Mouse (Mus musculus) liver, adult 2 months (tissue): ENCODE measurements at regions not wholly inside any gene's neighbourhood (a gene's known extent, or its start where the extent isn't known, plus 50 kb on each side); places are given as distances from the start of the nearest gene placed in this dataset.

Experiments
- CTCF ChIP-seq: fragments of 200-500 bp; IDR thresholded peaks from 2 replicates; pipeline ENCODE4 v1.5.1; 2011; ENCODE audit warnings: low read depth, low read length, control low read depth
- POLR2A ChIP-seq: fragments of 200-500 bp; IDR thresholded peaks from 2 replicates; pipeline ENCODE4 v1.6.1; 2011; ENCODE audit warnings: low read length, control low read depth; ENCODE audit not compliant: insufficient read depth; ENCODE audit errors: extremely low read depth

- TF ChIP-seq CTCF: no peak
- TF ChIP-seq POLR2A: no peak
Measured at GRCm38 (mm10) chr12:113257243-113257642, 71.5 kb downstream of the Tmem121 start.
